Mouse (Mus musculus) brain, adult 2 months (tissue): Measurements from ENCODE around the gene Clca3a1.

Experiments used
- DNase-seq: peaks from one replicate; pipeline ENCODE4 v3.0.0; 2011; ENCODE audit warnings: low read depth, low spot score

The Clca3a1 gene

DNA sequence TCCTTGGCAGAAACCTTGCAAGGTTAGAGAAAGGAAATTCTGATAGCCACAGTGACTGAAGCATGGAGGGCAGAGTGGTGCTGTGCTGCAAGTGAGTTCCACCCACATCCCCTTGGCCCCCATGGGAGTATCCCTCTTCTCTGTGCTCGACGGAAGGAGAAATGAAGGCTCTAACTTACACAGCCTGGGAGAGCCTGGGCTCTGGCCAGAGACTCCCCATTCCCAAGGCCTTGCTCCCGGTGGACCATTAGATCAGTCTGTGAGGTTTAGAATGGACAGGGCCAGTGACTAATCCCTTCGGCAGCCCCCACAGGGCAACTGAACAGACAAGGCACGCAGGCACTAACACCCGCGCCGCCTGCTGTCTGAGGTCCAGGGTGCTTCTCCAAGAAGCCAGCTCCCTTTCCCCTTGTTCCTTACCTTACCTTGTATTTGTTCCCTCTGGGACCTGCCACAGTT is 81.0 kb downstream of the Clca3a1 start:
- DNase-seq = no peak
